Mouse (Mus musculus) adrenal gland, postnatal 14 days (tissue): ENCODE measurements around the gene Strn. TPM values are rescaled to one million over a fixed set of nuclear protein-coding genes. Genes with fewer than 3 reads are reported as not detected.
"Not testable (repeated sequence)": the region's sequence is repeated elsewhere in the genome, so short reads cannot be mapped to it uniquely, and the experiment has no call there.

ENCODE experiments used
- DNase-seq: peaks from one replicate; pipeline ENCODE4 v3.0.0; 2021; ENCODE audit warnings: mixed read lengths
- total RNA-seq: library from RNA; stranded (reverse); gene quantifications from 2 replicates; pipeline ENCODE4 v1.2.3, GENCODE M21; 2021

The Strn gene
- total RNA-seq, 1 experiment from 2014 or later, result 24.4 TPM

GRCm38 (mm10) chr17:78710258-78710657, 26.7 kb downstream of the Strn start:
- no peak for DNase-seq

DNA sequence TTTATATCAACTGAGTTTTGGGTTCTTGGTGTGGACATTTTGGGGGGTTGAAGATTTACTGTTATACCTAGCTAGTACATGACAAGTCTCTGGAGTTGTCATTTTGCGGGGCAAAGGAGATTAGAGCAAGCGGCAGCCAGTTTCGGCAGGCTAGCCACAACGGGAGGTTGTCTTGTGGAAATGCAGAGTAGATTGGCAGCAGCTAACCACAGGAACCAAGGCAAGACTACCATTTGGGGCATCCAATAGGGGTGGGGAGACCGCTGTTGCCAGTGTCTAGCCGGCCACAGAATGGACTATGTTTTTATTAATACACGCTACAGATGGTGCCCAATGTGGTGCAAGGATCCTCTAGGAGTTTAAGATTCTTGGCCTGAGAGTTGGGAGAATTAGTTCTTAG, 28.6 kb downstream of the Strn start:
- DNase-seq, result no peak

GRCm38 (mm10) chr17:78702988-78703387, 34.0 kb downstream of the Strn start:
- DNase-seq, result no peak

DNA sequence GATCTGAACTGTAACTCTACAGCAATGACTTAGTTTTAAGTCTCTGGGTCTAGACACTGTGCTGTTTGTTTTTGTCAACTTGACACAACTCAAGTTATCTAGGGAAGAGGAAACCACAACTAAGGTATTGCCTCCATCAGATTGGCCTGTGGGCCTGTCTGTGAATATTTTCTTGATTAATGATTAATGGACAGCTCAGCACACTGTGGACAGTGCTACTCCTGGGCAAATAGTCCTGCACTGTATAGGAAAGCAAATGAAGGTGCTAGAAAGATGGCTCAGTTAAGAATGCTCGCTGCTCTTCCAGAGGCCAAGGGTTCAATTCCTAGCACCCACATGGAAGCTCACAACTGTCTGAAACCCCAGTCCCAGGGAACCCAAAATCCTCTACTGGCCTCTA, 38.0 kb downstream of the Strn start:
- no peak for DNase-seq

DNA sequence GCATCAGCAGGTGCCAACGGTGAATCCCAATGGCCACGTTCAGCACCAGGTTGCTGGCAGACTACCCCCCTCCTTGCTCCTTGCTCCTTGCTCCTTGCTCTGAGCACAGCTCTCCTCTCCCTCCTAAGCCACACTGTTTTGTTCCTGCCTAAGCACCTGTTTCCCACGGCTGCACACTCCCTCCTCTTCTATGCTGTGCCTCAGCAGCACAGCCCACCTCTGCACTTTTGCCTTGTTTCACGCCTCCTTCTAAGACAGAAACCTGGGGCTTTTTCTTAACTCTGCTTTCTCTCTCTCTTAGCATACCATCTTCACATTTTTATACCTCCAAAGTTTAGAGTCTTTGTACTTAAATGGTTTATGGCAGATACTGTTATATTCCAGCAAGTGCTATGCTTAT, 39.5 kb downstream of the Strn start:
- no peak for DNase-seq

DNA sequence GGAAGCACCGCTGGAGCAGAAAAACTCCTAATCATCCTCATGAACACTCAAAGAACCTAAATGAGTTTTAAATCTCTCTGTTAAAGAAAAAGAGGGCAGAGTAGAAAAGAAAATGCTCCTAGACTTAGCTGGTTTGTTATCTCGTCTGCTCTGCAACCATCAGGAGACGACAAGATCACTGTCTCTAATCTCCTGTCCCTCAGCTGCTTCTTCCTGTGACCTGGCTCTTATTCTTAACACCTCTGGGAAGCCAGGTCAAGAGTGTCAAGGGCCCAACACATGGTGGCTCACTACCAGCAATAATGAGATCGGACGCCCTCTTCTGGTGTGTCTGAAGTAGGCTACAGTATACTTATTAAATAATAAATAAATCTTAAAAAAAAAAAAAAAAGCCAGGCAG, 40.1 kb downstream of the Strn start:
- no peak for DNase-seq

GRCm38 (mm10) chr17:78689231-78689630, 47.8 kb downstream of the Strn start:
- DNase-seq, result not testable (repeated sequence)

DNA sequence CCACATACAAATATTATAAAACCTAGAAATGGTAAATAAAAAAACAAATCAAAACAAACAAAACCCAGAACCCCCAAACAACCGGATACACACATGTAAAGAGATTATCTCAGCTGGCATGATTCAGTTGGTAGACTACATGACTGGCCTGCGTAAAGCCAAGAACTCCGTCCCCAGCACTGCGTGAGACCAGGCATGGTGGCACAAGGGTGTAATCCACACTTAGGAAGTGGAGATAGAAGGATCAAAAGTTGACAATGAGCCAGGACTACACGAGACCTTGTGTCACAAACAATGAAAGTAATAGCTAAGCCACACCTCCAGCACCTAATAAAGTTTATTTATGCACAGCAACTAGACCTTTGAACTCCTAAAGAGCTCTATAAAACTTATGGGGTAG, 49.0 kb downstream of the Strn start:
- no peak for DNase-seq

GRCm38 (mm10) chr17:78685004-78685403, 52.0 kb downstream of the Strn start:
- no peak for DNase-seq

GRCm38 (mm10) chr17:78682351-78682750, 54.6 kb downstream of the Strn start:
- no peak for DNase-seq

DNA sequence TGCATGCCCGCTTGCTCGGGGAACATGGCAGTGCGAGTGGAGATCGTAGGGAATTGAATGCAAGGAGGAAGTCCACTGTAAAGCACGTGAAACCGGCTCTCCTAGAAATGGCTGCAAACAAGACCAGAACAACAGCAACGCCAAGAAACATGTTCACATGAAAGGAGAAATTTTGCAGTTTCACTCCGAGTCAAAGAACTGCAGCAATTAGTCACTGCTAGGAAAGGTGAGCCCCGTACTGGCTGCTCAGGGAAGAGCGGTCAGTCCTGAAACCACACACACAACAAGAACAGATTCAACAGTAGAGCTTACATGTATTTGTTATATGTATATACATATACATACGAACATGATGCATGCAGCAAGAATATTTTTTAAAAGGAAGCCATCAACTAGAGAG, 57.5 kb downstream of the Strn start:
- no peak for DNase-seq

- no peak for DNase-seq
Measured at GRCm38 (mm10) chr17:78676813-78677212, 60.2 kb downstream of the Strn start.

DNA sequence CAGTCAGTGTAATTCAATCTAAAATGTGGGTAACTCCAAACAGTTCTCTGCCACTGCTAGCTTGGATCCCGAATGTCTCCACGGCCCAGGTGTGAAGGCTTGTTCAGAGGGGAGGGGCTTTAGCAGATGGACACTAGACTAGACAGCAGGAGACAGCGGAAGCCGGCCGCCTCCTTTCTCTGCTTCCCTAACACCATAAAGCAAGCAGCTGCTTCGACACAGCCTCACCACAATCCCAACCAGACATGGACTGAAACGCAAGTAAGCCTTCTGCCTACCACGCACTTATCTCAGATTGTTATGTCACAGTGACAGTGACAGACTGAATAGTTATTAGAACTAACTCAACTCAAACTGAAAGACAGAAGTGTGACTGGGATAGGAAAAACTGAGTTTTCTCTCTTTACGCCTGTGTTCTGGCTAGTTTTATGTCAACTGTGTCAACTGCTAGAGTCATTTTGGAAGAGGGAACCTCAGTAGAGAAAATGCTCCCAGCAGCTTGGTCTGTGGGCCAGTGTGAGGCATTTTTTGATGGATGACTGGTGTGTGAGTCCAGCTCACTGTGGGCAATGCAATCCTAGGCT, 71.9 kb downstream of the Strn start:
- no peak for DNase-seq

DNA sequence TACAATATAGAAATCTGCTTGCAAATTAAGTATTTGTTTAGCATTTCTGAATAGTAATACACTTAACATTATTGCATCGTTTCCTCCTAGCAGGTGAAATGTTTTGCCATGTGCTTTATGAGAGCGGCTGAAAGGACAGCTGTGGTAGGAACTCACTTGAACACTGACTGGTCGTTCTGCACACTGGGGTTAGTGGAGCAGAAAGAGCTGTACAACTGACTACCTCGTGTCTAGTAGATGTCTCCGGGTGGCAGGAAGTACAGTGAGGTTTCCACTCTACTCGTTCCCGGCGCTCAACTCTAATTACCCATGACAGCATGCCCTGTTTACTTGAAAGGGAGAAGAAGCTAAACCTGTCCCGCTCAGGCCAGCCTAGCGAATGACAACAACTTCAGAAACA, 82.2 kb downstream of the Strn start:
- DNase-seq, result no peak

DNA sequence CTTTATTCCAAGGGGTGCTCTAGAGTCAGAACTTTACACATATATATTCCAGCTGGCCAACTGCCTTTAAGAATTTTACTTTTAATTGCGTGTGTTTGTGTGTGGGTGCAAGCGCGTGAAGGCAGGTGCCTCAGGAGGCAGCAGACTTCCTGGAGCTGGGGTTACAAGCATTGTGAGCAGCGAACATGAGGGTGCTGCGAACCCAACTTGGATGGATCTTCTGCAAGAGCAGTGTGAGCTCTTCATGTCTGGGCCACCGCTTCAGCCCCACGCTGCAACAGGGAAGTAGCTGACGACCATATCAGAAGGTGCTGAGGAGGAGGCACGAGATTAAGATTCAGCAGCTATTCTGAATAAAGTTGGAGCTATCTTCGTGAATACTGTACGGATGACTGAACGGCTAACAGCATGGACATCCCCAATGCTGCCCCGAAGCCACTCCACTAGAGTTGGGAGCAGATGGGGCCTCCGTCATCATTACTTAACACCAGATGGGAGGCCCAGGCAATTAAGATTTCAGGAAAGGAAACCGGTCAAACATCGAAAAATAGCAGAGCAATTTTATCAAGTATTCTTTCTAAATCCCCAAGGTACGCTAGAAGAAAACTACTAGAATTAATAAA, 93.0 kb downstream of the Strn start:
- no peak for DNase-seq

DNA sequence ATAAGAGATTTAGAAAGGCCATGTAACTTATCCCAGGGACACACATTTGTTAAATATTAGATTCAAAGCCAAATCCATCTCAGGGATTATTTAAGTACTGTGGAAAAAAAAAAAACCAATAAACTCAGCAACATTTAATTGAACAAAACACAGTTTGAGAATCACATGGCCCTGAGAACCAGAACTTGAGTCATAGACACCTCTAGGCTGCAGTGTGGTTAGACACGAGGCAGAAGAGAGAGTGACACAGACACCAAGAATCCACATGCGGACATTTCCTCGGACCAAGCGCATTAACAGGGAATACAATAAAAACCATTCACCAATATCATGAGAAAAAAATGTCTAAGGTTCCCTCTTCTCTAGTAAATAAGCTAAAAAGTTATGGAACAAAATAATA, 94.7 kb downstream of the Strn start:
- DNase-seq, result no peak

DNA sequence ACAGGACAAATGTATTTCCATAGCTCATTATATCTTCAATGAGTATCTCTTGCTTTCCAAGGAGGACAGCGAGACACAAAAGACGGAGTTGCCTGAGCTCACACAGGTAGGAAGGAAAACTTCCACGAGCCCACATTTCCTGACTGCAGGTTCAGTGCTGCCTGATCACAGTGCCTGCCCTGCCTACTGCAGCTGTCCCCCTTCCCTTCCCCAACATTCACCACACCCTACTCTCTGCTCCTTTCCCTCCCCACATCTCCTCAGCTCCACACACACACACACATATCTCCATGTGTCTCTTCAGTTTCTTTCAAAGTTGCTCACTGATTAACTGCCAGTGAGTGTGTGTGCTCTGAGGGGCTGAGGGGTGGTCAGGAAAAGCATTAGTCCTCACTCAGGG, 96.6 kb downstream of the Strn start:
- no peak for DNase-seq

- peak; percentile 19 for DNase-seq
Measured at GRCm38 (mm10) chr17:78639099-78639498, 97.9 kb downstream of the Strn start.

- no peak for DNase-seq
Measured at GRCm38 (mm10) chr17:78637140-78637539, 99.9 kb downstream of the Strn start.

GRCm38 (mm10) chr17:78635616-78636015, 101.4 kb downstream of the Strn start:
- DNase-seq, result no peak

DNA sequence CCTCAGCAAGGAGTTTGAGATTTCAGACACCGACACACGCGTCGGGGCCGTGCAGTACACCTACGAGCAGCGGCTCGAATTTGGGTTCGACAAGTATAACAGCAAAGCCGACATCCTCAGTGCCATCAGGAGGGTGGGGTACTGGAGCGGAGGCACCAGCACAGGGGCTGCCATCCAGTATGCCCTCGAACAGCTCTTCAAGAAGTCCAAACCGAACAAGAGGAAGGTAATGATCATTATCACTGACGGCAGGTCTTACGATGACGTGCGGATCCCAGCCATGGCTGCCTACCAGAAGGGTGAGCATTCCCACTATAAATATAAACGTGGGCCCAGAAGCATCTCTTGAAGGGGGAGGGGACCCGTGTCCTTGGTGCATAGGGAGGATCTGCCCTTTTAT, 112.1 kb downstream of the Strn start:
- no peak for DNase-seq

GRCm38 (mm10) chr17:78621863-78622262, 115.1 kb downstream of the Strn start:
- no peak for DNase-seq

DNA sequence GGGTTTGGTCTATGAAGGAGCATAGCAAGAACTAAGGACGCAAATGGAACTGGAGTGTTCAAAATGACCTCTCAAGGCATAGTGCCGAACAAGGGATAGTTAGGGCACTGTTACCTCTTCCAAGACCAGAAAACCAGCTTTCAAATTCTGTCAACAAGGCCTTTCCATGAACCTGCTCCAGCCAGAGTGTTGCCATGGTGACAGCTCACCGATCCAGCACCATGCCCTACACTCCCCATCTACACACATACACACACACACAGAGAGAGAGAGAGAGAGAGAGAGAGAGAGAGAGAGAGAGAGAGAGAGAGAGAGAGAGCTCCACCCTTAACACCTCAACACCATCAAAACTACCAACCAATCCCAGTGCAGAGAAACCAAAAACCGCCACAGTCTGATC, 116.3 kb downstream of the Strn start:
- DNase-seq, result no peak

GRCm38 (mm10) chr17:78619981-78620380, 117.0 kb downstream of the Strn start:
- no peak for DNase-seq
